Mouse (Mus musculus) limb, embryonic 10.5 days (tissue): ENCODE measurements around the gene Hist1h2bj. TPM values are rescaled to one million over a fixed set of nuclear protein-coding genes. Genes with fewer than 3 reads are reported as not detected.
A peak's percentile ranks its signal among the peaks of the same experiment; 100 is the strongest.
"Not testable (repeated sequence)": the region's sequence is repeated elsewhere in the genome, so short reads cannot be mapped to it uniquely, and the experiment has no call there.

Experiments used
- DNase-seq: peaks from one replicate; pipeline ENCODE4 v3.0.0-alpha.2; 2017; ENCODE audit warnings: low spot score
- H3K27ac ChIP-seq: fragments of 300-500 bp; sonication (generic); 2 replicates; pipeline ENCODE4 v1.5.1; 2016; ENCODE audit warnings: mild to moderate bottlenecking
- H3K27me3 ChIP-seq: fragments of 300-500 bp; sonication (generic); 2 replicates; pipeline ENCODE4 v1.6.1; 2016; ENCODE audit warnings: low read depth, mild to moderate bottlenecking; ENCODE audit not compliant: poor library complexity, severe bottlenecking
- H3K36me3 ChIP-seq: fragments of 300-500 bp; sonication (generic); 2 replicates; pipeline ENCODE4 v1.6.1; 2016; ENCODE audit warnings: mild to moderate bottlenecking, moderate library complexity
- H3K4me1 ChIP-seq: fragments of 300-500 bp; sonication (generic); 2 replicates; pipeline ENCODE4 v1.6.1; 2016
- H3K4me3 ChIP-seq: fragments of 300-500 bp; sonication (generic); 2 replicates; pipeline ENCODE4 v1.5.1; 2016; ENCODE audit warnings: mild to moderate bottlenecking, moderate library complexity
- H3K9me3 ChIP-seq: fragments of 300-500 bp; sonication (generic); replicated peaks from 2 replicates; pipeline ENCODE4 v1.6.1; 2016; ENCODE audit warnings: mild to moderate bottlenecking
- WGBS: fragments of 180-500 bp; shearing (Covaris S2); methylation state at CpG from one replicate; pipeline ENCODE4 v1.1.7; 2016; 5-methylcytosine and 5-hydroxymethylcytosine counted together
- polyA plus RNA-seq: library from polyadenylated mRNA; unstranded; fragments of >200 nt; fragmentation: Nextera tagmentation; extraction: Ambion mirVana; gene quantifications from 2 replicates; pipeline ENCODE4 v1.2.1, GENCODE M21; 2016

The Hist1h2bj gene
- polyA plus RNA-seq, 1 experiment from 2014 or later = 20.7 TPM

GRCm38 (mm10) chr13:22021581-22021980 is 21.4 kb upstream of the Hist1h2bj start:
- DNase-seq = no peak
- under 1% methylated on average over 11 of the region's 11 CpGs for WGBS
- no peak overlapping the region for H3K27ac ChIP-seq

GRCm38 (mm10) chr13:22022241-22022640 is 20.8 kb upstream of the Hist1h2bj start:
- DNase-seq = peak; percentile 81
- H3K36me3 ChIP-seq = no peaks in the 10 kb centered on the region
- under 1% methylated on average over 9 of the region's 9 CpGs for WGBS
- no peaks in the 10 kb centered on the region for H3K9me3 ChIP-seq
- peaks cover 32% of the 10 kb centered on the region for H3K27me3 ChIP-seq
- H3K4me3 ChIP-seq = peak overlapping the region; percentile 60
- peaks cover 5% of the 10 kb centered on the region for H3K4me1 ChIP-seq
- H3K27ac ChIP-seq = no peak overlapping the region

More at GRCm38 (mm10) chr13:22021581-22021980, 21.4 kb upstream of the Hist1h2bj start:
- Histone ChIP-seq H3K9me3 (no peaks in the 10 kb centered on the region), H3K4me1 (peaks cover 5% of the 10 kb centered on the region), H3K4me3 (peak overlapping the region; percentile 60), H3K36me3 (no peaks in the 10 kb centered on the region), H3K27me3 (peaks cover 33% of the 10 kb centered on the region)

GRCm38 (mm10) chr13:22026058-22027031 is 16.7 kb upstream of the Hist1h2bj start:
- Histone ChIP-seq H3K4me1 (peaks cover 8% of the 10 kb centered on the region), H3K27me3 (no peaks in the 10 kb centered on the region), H3K4me3 (peak overlapping the region; percentile 61), H3K36me3 (no peaks in the 10 kb centered on the region), H3K9me3 (no peaks in the 10 kb centered on the region), H3K27ac (peak overlapping the region; percentile 68)
- WGBS = 2% methylated on average over 35 of the region's 35 CpGs
- peak; percentile 93 for DNase-seq

- DNase-seq = peak; percentile 96
- Histone ChIP-seq H3K4me3 (peak overlapping the region; percentile 58), H3K27ac (peak overlapping the region; percentile 81), H3K36me3 (no peaks in the 10 kb centered on the region), H3K27me3 (no peaks in the 10 kb centered on the region), H3K9me3 (no peaks in the 10 kb centered on the region), H3K4me1 (peaks cover 11% of the 10 kb centered on the region)
- under 1% methylated on average over 40 of the region's 40 CpGs for WGBS
Observed at GRCm38 (mm10) chr13:22028673-22029460, 14.1 kb upstream of the Hist1h2bj start.

DNA sequence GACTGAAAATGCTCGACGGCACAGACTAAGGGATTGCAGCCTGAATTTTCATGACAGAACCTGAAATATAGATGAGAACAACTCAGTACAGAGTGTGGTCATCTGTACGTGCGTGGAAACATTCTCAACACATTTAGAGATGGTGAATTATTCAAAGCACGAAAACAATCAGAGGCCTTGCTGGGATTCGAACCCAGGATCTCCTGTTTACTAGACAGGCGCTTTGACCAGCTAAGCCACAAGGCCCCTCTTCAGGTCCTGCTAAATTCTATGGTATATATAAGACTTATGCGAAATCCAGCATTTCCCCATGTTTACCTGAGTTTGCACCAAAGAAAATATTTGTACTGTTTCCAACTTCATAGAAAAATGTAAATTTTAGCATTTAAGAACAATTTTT is 13.1 kb upstream of the Hist1h2bj start:
- Histone ChIP-seq H3K4me3 (no peak overlapping the region), H3K27me3 (no peaks in the 10 kb centered on the region), H3K27ac (no peak overlapping the region), H3K36me3 (no peaks in the 10 kb centered on the region), H3K9me3 (no peaks in the 10 kb centered on the region), H3K4me1 (peaks cover 14% of the 10 kb centered on the region)
- DNase-seq = no peak
- WGBS = 33% methylated on average over 8 of the region's 8 CpGs

- 22% methylated on average over 4 of the region's 4 CpGs for WGBS
- Histone ChIP-seq H3K4me1 (peaks cover 14% of the 10 kb centered on the region), H3K4me3 (no peak overlapping the region), H3K27ac (no peak overlapping the region), H3K9me3 (no peaks in the 10 kb centered on the region), H3K36me3 (no peaks in the 10 kb centered on the region), H3K27me3 (no peaks in the 10 kb centered on the region)
- no peak for DNase-seq
Observed at GRCm38 (mm10) chr13:22030493-22030892, 12.5 kb upstream of the Hist1h2bj start.

DNA sequence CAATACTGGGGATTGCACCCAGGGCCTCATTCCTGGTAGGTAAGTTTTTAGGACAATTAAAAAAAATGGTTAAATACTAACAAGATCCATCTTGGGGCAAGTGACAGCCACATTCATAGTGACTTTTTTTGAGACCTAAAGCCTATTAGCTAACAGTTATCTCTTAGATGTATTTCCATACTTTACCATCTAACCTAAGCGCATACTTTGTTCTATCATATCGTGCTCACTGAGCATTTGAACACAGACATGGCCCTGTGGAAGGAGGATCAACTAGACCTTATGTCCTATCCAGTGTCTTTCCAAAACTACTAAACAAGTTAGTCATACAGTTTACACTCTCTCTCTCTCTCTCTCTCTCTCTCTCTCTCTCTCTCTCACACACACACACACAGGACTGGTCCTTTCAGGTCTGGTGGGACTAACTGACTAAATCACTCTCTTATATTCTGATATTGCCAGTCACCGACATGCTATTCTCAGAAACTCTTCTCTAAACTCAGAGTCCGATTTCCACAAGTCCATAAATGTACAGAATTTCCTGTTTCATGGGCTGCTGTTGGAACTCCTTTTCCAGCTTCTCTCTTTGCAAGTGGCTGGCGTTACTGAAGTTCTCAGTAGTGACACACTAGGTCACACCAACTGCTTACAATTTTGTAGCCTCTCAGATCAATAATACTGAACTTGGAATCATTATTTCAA is 9.1 kb upstream of the Hist1h2bj start:
- WGBS = 70% methylated on average over 5 of the region's 5 CpGs
- Histone ChIP-seq H3K27ac (peak overlapping the region; percentile 89), H3K4me1 (peaks cover 17% of the 10 kb centered on the region; the same call in 1 of the 2 replicates), H3K9me3 (no peaks in the 10 kb centered on the region), H3K4me3 (peak overlapping the region; percentile 55), H3K27me3 (no peaks in the 10 kb centered on the region), H3K36me3 (no peaks in the 10 kb centered on the region)
- DNase-seq = no peak

DNA sequence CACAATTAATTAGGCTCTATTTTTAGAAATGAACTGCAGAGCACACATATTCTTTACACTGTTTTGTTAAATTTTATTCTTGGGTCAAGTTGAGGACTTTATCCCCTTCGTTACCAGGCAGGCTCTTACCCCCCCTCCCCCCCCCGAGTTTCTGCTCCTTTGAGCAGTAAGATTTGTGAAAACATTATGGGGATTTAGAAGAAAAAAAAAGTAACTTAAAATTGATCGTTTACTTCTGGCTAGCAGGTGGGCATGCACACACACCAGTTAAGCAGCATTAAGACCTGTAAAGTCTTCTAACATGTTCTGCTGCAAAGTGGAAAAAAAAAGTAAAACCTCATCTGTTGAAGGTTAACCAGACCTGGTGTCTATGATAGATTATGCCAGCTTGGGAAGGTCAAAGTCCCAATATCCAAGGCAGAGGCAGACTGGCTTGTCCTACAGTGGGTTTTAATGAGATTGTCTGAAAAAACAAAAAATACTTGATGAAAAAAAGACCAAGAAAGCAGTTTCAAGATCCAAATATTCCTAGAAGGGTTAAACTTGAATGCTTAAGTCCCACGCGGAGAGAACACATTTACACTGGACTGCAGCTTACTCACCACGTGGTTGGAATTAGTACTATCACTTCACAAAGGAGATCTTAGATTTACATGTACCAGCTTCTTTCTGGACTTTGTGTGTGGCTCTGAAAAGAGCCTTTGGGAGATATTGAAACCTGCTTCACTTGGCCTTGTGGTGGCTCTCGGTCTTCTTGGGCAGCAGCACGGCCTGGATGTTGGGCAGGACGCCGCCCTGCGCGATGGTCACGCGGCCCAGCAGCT is 8.4 kb upstream of the Hist1h2bj start:
- peak overlapping the region; percentile 55 for H3K4me3 ChIP-seq
- peaks cover 14% of the 10 kb centered on the region; the same call in 1 of the 2 replicates for H3K4me1 ChIP-seq
- no peaks in the 10 kb centered on the region for H3K9me3 ChIP-seq
- DNase-seq = no peak
- H3K27me3 ChIP-seq = no peaks in the 10 kb centered on the region
- H3K36me3 ChIP-seq = no peaks in the 10 kb centered on the region
- WGBS = under 1% methylated on average over 11 of the region's 14 CpGs
- peak overlapping the region; percentile 89 for H3K27ac ChIP-seq

DNA sequence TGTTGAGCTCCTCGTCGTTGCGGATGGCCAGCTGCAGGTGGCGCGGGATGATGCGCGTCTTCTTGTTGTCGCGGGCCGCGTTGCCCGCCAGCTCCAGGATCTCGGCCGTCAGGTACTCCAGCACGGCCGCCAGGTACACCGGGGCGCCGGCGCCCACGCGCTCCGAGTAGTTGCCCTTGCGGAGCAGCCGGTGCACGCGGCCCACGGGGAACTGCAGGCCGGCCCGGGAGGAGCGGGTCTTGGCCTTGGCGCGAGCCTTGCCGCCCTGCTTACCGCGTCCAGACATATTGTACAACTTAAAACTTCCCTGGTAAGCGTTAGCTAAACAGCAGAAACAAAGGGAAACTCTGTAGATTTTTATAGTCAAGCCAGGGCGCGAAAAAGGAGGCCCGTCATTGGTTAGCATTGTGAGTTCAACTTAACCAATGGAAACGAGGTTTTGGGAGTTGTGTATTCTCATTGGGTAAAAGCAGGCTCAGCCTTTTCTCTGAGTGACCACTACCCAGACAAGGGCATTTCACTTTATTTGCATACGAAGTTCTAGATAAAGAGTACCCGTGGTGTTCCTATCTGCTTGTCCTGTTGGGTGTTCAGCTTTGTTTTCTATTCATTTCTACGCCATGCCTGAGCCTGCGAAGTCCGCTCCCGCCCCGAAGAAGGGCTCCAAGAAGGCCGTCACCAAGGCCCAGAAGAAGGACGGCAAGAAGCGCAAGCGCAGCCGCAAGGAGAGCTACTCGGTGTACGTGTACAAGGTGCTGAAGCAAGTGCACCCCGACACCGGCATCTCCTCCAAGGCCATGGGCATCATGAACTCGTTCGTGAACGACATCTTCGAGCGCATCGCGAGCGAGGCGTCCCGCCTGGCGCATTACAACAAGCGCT is 7.5 kb upstream of the Hist1h2bj start, which contains the start of the genes Hist1h2ah and Hist1h2bk:
Gene Hist1h2ah (minus strand): TSS at position 302 of the 882 bp plus-strand sequence.
Gene Hist1h2bk (plus strand): TSS at position 604 of the 882 bp plus-strand sequence.
- H3K27me3 ChIP-seq, H3K36me3 ChIP-seq, H3K9me3 ChIP-seq: not testable (repeated sequence)
- H3K4me1 ChIP-seq = peaks cover 14% of the 10 kb centered on the region; the same call in 1 of the 2 replicates
- H3K27ac ChIP-seq = peak within 1 kb of the TSS; percentile 95
- 0% methylated on average over 29 of the region's 69 CpGs for WGBS
- DNase-seq = peak; percentile 81
- peak within 1 kb of the TSS; percentile 55 for H3K4me3 ChIP-seq

GRCm38 (mm10) chr13:22036149-22036956 is 6.7 kb upstream of the Hist1h2bj start:
- Histone ChIP-seq H3K4me3 (peak overlapping the region; percentile 51), H3K36me3 (no peaks in the 10 kb centered on the region), H3K27ac (peak overlapping the region; percentile 95), H3K4me1 (peaks cover 14% of the 10 kb centered on the region; the same call in 1 of the 2 replicates), H3K9me3 (no peaks in the 10 kb centered on the region), H3K27me3 (no peaks in the 10 kb centered on the region)
- WGBS = 4% methylated on average over 22 of the region's 23 CpGs
- DNase-seq = peak; percentile 70
